Mouse (Mus musculus): Measurements from ENCODE around the gene Esrra. TPM values are rescaled to one million over a fixed set of nuclear protein-coding genes. Genes with fewer than 3 reads are reported as not detected.

The Esrra gene
- 10.7 and 29.3 TPM in 2 replicates for total RNA-seq (2014; fragmentation: Nextera tagmentation)
- total RNA-seq (2017): 15.5 and 18.6 TPM in 2 replicates

- peak; percentile 87 for ATAC-seq (replicated peaks; ENCODE audit: poor library complexity, severe bottlenecking)
These were observed at the start of gene Esrra for GRCm38 (mm10) chr19:6921647-6922567. TSS of gene Esrra (minus strand) at chr19:6921813.

- no peak for ATAC-seq (replicated peaks; ENCODE audit: poor library complexity, severe bottlenecking)
These were observed 49.0 kb upstream of the Esrra start for GRCm38 (mm10) chr19:6970460-6971085.

DNA sequence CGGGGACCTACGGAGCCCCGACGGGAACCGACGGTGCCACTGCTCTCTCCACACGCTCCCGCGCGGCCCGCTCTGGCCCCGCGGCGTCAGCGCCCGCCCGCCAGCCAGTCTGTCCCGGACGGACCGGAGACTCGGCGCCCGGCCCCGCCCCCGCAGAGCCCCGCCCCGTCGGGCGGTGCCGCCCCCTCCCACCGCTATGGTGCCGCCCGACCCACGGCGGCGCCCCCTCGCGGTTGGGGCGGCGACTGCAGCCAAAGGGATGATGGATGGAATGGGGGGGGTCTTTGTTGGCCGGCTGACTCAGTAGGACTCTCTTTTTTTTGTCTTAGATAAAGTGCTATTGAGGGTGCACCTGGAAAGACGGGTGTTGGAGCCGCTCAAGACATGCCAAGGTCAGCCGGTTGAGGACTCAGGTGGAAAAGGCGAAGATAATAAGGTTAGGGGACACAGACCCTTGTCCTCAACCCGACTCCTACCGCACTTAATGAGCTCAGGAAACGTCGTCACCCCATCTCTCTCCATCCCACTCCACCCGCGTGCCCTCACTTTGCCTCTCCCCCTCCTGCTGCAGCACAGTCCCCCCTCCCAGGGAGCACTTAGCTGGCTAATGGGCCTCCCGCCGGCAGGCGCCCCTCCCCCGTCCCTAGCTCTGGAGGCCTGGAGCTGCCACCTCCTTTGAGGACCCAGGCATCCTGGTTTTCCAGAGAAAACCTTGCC is 48.2 kb upstream of the Esrra start:
- ATAC-seq (replicated peaks; ENCODE audit: poor library complexity, severe bottlenecking): peak; percentile 51

DNA sequence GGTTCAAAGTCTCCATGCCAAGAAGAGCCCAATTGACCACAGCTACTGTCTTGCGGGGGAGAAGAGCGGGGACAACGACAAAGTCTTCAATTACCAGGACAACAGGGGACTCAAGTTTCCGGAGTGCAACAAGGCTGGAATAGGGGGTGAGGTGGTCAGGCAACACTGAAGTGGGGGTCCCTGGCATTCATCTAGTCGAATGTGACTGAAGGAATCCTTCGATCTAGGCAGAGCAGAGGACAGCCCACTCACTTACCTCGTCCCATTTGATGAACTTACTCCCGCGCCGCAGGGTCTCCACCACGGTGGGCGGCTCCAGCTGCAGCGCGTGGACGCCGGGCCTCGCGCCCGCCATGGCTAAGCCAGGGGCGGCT is 47.7 kb upstream of the Esrra start:
- no peak for ATAC-seq (replicated peaks; ENCODE audit: poor library complexity, severe bottlenecking)

GRCm38 (mm10) chr19:6968491-6969271 is 47.1 kb upstream of the Esrra start:
- ATAC-seq (replicated peaks; ENCODE audit: poor library complexity, severe bottlenecking): no peak; the same call in 1 of the 2 replicates

DNA sequence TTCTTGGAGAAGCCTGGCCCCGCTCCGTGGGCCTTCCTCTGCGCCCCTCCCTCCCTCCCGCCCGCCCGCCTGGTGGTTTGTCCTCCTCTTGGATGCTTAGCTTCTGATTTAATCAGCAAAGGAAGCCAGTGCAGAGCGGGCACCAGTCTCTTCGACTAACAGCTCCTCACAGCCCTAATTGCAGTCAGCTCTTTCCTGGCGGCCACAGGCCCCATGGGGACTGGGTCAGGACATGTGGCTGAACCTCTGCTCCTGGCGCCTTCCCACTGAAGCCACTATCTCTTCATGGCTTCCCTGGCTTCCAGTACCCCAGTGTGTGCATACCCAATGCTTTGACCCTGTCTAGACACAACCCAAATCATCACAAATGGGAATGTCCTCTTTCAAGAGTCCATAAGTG is 34.8 kb upstream of the Esrra start:
- ATAC-seq (replicated peaks; ENCODE audit: poor library complexity, severe bottlenecking): no peak

GRCm38 (mm10) chr19:6955424-6955823 is 33.8 kb upstream of the Esrra start:
- ATAC-seq (replicated peaks; ENCODE audit: poor library complexity, severe bottlenecking): no peak

DNA sequence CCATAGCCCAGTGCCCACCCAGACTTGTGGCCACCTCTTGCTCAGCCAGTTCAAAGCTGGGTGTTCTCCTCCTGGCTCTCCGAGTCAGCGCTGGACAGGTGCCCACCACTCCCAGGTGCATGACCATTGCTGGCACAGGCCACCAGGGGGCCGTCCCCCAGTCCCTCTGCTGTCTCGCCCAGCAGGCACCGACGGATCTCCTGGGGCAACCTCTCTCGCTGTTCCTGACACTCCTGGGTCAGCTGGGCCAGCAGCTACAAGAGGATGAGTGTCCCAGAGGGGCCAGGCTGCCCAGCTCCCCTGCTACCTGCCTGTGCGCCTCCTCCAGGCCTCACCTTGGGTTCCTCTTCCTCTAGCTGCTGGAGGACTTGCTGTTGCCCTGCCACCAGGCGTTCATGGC is 32.4 kb upstream of the Esrra start:
- ATAC-seq (replicated peaks; ENCODE audit: poor library complexity, severe bottlenecking): no peak

DNA sequence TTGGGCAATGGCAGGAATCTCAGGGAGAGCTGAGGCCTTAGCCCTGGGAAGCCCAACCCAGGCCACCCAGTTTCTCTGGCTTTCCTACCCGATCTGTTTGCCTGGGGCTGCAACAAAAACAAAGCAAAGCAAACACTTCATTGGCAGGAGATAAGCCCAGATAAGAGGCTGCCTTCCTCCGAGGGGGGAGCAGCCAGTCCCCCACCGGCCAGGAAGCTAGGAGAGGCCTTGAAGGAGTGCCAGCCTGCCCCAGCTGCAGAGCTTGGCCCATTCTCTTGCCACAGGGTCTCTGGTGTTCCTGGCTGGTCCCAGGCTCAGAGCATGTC is 31.1 kb upstream of the Esrra start:
- no peak for ATAC-seq (replicated peaks; ENCODE audit: poor library complexity, severe bottlenecking)

DNA sequence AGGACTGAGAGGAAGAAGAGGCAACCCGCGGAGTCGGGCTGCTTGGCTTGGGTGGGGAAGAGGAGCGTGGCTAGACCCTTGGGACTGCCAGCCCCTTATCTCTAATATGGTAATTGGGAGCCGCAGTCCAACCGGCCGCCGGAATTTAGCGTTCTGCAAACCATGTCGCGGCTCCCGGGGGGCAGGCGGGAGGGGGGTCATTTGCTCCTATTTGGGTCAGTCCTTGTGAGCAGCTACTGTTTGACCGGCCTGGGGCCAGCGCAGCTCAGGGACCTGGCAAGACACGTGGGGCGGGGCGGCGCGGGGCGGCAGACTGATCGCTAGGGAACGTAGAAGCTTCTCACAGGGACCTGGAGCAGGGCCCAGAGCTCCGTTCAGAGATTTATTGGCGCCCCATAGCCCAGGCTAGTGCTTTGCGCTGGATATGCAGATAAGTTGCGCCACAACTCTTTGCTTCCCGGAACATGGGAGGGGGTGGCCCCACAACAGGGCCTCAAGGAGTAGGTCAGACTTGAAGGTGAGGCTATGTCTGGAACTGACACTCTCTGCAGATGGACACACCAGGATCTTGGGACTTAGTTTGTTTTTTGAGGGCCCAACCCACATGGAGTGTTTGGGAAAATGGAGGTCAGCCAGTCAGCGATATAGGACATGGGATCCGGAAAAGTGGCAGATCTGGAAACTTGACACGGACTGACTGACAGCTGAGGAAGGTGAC is 30.5 kb upstream of the Esrra start:
- peak; percentile 18; the same call in 1 of the 2 replicates for ATAC-seq (replicated peaks; ENCODE audit: poor library complexity, severe bottlenecking)

- ATAC-seq (replicated peaks; ENCODE audit: poor library complexity, severe bottlenecking): peak; percentile 84
These were observed 29.9 kb upstream of the Esrra start for GRCm38 (mm10) chr19:6951381-6951968.

DNA sequence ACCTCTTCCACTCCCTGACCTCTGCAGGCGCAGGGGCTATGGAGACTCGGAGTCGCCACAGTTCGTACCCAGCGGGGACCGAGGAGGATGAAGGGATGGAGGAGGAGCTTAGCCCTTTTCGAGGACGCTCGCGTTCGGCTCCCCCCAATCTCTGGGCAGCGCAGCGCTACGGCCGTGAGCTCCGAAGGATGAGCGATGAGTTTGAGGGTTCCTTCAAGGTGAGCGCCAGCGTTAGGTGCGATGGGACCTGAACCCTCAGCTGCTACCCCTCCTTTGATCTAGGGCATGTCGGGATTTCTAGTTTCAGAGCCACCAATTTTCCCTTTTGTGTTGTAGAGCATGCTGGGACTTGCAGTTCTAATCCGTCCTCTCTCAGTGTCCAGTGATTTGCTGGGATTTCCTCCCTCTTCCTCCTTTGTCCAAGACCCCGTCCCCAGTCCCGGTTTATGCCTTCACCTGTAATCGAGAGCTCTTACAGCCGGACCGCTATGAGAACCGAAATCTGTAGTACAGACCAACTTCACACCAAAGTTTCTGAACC is 29.1 kb upstream of the Esrra start:
- 0 out of 2 replicates have a peak, but pooled peaks have one; percentile 12 for ATAC-seq (replicated peaks; ENCODE audit: poor library complexity, severe bottlenecking)

DNA sequence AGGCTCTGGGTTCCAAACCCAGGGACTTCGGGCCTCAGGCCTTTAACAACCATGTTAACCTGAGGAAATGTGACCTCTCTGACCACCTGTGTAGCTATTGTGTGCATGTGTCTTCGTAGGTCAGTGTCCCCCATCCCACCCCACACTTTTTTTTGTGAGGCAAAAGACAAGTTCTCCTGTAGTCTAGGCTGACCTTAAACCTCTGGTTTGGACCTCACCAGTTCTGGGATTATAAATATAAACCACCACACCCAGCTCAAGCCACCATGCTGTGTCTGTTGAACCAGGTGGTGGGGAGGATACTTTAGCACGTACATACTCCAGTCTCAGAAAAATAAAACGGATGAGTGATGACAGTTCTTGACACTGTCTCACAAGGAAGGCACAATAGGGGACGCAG is 28.3 kb upstream of the Esrra start:
- no peak for ATAC-seq (replicated peaks; ENCODE audit: poor library complexity, severe bottlenecking)

DNA sequence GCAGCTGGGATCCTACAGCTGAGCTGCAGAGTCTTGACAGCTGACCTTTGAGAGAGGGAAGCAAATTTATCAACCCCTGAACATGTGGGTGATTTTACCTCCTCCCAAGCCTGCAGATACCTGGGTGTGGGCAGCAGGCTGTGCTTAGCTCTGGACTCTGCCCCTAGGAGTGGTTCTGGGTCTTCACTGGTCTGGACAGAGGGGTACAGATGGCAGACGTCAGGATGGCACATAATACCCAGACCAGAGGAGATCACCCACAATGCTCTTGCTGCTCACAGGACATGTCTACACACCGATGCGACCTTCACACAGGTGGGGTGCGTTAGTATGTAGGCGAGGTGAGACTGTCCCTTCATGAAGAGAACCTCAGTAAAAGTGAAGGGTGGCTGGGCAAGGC is 27.9 kb upstream of the Esrra start:
- no peak for ATAC-seq (replicated peaks; ENCODE audit: poor library complexity, severe bottlenecking)

- ATAC-seq (replicated peaks; ENCODE audit: poor library complexity, severe bottlenecking): no peak
These were observed 26.6 kb upstream of the Esrra start for GRCm38 (mm10) chr19:6948186-6948585.

DNA sequence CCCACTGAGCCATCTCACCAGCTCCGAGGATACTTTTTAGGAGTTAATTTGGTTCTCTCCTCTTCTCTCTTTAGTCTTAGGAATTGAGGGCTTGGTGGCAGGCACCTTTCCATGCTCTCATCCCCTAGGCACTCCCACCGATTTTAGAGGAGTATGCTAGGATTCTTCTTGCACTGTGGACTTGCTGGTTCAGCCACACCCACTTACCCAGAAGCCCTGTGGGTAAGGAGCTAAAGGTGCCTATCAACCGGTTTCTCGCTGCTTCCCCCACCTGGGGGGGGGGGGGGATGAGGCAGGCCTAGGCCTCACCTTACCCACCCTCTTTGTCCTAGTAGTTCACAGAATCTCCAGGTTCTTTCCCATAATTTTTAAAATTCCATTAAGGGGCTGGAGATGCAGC is 26.1 kb upstream of the Esrra start:
- ATAC-seq (replicated peaks; ENCODE audit: poor library complexity, severe bottlenecking): no peak

DNA sequence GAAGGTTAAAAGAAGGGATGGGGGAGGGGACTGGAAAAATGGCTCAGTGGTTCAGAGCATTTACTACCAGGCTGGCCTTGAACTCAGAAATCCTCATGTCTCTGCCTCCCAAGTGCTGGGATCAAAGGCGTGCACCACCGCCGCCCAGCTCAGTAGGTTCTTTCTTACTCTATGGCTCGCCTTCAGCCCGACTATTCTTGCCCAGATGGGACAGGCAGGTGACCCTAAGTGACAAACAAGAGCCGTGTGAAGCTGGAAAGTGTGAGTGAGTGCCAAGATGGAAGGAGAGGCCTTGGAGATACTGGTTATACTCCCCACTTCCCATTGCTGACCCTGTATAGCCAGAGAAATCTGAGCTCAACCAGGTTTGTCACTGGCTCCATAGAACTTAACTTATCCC is 22.1 kb upstream of the Esrra start:
- ATAC-seq (replicated peaks; ENCODE audit: poor library complexity, severe bottlenecking): no peak

GRCm38 (mm10) chr19:6942764-6943163 is 21.2 kb upstream of the Esrra start:
- no peak for ATAC-seq (replicated peaks; ENCODE audit: poor library complexity, severe bottlenecking)

GRCm38 (mm10) chr19:6942249-6942691 is 20.7 kb upstream of the Esrra start, which contains the start of gene Gpr137:
TSS of gene Gpr137 (minus strand) at chr19:6942480.
- ATAC-seq (replicated peaks; ENCODE audit: poor library complexity, severe bottlenecking): peak; percentile 72

All from granulocyte monocyte progenitor cell, adult 5-6 weeks (primary cell).